Mouse (Mus musculus): ENCODE results near the gene Lypd4. TPM values are rescaled to one million over a fixed set of nuclear protein-coding genes. Genes with fewer than 3 reads are reported as not detected.

The Lypd4 gene
- polyA plus RNA-seq, 1 experiment from 2014 or later: 0.29 TPM

DNA sequence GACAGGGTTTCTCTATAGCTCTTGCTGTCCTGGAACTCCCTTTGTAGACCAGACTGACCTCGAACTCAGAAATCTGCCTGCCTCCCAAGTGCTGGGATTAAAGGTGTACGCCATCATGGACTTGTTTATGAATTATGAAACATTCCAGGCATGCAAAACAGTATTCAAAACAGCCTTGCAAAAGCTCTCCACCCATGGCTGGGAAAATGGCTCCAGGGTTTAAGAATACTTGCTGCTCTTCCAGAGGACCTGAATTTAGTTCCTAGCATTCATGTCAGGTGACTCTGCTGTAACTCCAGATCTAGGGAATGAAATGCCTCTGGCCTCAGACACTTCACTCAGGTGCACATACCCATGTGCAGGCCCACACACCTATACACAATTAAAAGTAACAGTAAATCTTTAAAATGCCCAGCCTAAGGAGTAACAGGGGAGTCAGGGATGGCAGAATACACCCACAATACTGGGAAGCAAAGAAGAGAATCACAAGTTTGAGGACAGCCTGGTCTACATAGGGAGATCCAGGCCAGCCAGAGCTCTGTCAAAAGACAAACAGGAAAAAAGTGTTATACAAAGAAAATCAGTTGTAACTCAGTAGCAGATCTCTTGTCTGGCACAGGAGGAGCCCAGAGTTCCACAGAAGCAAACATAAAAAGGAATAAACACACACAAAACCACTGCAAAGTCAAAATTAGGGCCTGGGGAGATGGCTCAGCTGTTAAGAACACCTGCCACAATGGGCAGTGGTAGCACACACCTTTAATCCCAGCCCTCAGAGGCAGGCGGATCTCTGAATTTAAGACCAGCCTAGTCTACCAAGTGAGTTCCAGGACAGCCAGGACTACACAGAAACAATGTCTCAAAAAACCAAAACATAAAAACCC is 21.7 kb upstream of the Lypd4 start:
- H3K9ac ChIP-seq (ENCODE audit: low read depth, low read length): no peak overlapping the region
- H3K4me3 ChIP-seq (ENCODE audit: low read length): no peak overlapping the region
- no peaks in the 10 kb centered on the region for H3K27me3 ChIP-seq (replicated peaks; ENCODE audit: control insufficient read depth, insufficient read depth, low read length)
- no peak overlapping the region for H3K27ac ChIP-seq (ENCODE audit: low read depth, low read length)
- no peak overlapping the region for H3K4me2 ChIP-seq (ENCODE audit: low read length)
- WGBS: 79% methylated on average over 3 of the region's 3 CpGs
- peaks cover 7% of the 10 kb centered on the region for H3K4me1 ChIP-seq (ENCODE audit: control insufficient read depth, insufficient read depth, low read depth, low read length)
- peaks cover 33% of the 10 kb centered on the region for H3K36me3 ChIP-seq (ENCODE audit: control insufficient read depth, insufficient read depth, low read length)
- no peak for ATAC-seq
- no peaks in the 10 kb centered on the region for H3K9me3 ChIP-seq (ENCODE audit: control insufficient read depth, low read length)

DNA sequence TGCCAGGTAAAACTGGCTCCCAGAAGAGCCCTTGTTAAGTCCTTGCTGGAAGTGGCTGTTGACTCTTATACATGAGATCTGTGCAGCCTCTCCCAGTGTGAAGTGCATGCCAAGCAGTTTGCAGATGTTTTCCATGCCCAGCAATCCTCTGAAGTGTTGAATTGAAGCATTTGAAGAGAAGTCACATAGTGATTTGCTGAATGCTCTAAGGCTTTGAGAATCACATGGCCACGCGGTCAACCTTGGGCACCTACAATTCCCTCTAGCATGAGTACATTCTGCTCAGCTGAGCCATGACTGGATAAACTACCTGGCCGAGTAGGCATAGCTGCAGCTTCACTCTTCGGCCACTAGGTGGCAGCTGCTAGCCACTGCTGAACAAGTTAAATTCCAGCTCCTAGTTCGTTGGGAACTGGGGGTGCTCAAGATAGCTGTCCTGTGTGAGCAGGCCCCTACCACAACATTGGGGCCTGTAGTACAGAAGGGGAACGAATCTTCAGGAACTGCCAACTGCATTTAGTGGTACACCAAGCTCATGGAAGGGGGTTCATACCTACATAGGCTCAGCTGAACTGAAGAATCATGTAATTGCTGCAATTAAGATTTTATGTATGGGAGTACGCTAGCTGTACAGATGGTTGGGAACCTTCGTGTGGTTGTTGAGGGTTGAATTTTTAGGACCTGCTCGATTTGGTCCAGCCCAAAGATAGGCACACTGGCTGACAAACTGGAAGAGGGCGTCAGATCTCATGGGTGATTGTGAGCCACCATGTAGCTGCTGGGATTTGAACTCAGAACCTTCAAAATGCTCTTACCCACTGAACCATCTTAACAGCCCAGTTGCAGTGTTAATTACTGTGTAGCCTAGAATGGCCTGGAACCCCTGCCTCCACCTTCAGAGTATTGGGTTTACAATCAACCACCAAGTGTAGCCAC is 20.8 kb upstream of the Lypd4 start:
- H3K9me3 ChIP-seq (ENCODE audit: control insufficient read depth, low read length): no peaks in the 10 kb centered on the region
- H3K4me3 ChIP-seq (ENCODE audit: low read length): no peak overlapping the region
- no peak overlapping the region for H3K9ac ChIP-seq (ENCODE audit: low read depth, low read length)
- peaks cover 17% of the 10 kb centered on the region for H3K4me1 ChIP-seq (ENCODE audit: control insufficient read depth, insufficient read depth, low read depth, low read length)
- WGBS: 34% methylated on average over 10 of the region's 10 CpGs
- 0 out of 2 replicates have a peak overlapping the region, but pooled peaks have one; percentile 6 for H3K27ac ChIP-seq (ENCODE audit: low read depth, low read length)
- peaks cover 37% of the 10 kb centered on the region for H3K36me3 ChIP-seq (ENCODE audit: control insufficient read depth, insufficient read depth, low read length)
- no peaks in the 10 kb centered on the region for H3K27me3 ChIP-seq (replicated peaks; ENCODE audit: control insufficient read depth, insufficient read depth, low read length)
- no peak overlapping the region for H3K4me2 ChIP-seq (ENCODE audit: low read length)
- peak; percentile 68 for ATAC-seq

DNA sequence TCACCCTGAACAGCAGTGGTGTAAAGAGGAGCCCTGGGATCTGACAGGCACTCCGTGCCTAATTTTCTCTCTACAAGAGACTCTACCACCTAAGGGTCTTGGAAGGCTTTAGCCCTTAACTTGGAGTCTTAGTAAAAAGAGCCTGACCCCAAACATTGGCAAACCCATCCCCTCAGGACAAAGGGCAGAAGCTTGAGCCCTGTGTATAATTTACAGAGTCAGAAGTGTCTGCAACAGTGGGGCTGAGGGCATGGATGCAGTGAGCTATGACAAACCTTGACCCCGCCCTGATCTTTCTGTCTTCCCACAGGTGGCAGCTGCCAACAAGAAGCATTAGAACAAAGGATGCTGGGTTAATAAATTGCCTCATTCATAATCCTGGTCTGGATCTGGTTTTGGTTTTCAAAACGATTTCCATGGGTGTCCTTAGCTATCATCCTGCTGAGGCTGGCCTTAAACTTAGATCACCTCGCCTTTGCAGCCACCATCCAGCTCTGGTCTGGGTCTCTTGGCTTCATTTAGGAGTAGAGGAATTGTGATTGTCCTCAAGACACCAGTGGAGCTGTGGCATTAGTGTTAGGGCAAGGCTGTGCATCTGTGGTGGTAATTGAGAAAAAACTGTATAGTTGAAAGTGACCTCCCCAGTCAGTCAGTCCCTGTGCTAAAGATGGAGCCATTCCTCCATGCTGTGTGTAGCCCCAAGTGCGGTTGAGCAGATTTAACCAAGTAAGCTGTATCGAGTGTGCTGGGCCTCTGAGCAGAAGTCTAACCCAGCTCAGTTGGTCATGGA is 19.9 kb upstream of the Lypd4 start:
- peaks cover 37% of the 10 kb centered on the region for H3K36me3 ChIP-seq (ENCODE audit: control insufficient read depth, insufficient read depth, low read length)
- peak overlapping the region; percentile 6; the same call in 1 of the 2 replicates for H3K27ac ChIP-seq (ENCODE audit: low read depth, low read length)
- no peaks in the 10 kb centered on the region for H3K9me3 ChIP-seq (ENCODE audit: control insufficient read depth, low read length)
- H3K4me1 ChIP-seq (ENCODE audit: control insufficient read depth, insufficient read depth, low read depth, low read length): peaks cover 21% of the 10 kb centered on the region
- ATAC-seq: no peak
- H3K9ac ChIP-seq (ENCODE audit: low read depth, low read length): no peak overlapping the region
- no peak overlapping the region for H3K4me3 ChIP-seq (ENCODE audit: low read length)
- no peaks in the 10 kb centered on the region for H3K27me3 ChIP-seq (replicated peaks; ENCODE audit: control insufficient read depth, insufficient read depth, low read length)
- 80% methylated on average over 6 of the region's 6 CpGs for WGBS
- H3K4me2 ChIP-seq (ENCODE audit: low read length): no peak overlapping the region

DNA sequence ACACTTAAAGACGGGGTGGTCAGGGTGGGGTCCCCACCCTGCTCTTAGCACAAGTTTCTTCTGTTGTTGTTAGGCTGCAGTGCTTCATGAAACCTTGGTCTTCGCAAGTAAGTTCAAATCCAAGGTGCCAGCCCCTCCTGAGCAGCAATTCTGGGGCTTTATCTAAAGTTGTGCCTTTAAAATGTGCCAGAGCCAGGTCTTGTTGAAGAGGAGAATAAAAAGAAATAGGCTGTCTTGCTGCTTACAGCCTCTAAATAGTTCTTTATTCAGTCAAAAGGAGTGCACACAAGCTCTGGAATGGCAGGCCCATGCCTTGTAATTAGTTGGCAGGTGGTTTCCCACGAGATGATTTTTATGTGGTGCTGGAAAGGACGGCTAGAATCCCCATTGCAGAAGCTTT is 17.4 kb upstream of the Lypd4 start:
- Histone ChIP-seq H3K36me3 (ENCODE audit: control insufficient read depth, insufficient read depth, low read length) (peaks cover 37% of the 10 kb centered on the region), H3K9ac (ENCODE audit: low read depth, low read length) (no peak overlapping the region; the same call in none of the 2 replicates), H3K4me3 (ENCODE audit: low read length) (no peak overlapping the region), H3K4me1 (ENCODE audit: control insufficient read depth, insufficient read depth, low read depth, low read length) (peaks cover 21% of the 10 kb centered on the region), H3K4me2 (ENCODE audit: low read length) (no peak overlapping the region), H3K9me3 (ENCODE audit: control insufficient read depth, low read length) (no peaks in the 10 kb centered on the region), H3K27ac (ENCODE audit: low read depth, low read length) (no peak overlapping the region), H3K27me3 (replicated peaks; ENCODE audit: control insufficient read depth, insufficient read depth, low read length) (no peaks in the 10 kb centered on the region)
- ATAC-seq: no peak
- WGBS: 68% methylated on average over 4 of the region's 4 CpGs

DNA sequence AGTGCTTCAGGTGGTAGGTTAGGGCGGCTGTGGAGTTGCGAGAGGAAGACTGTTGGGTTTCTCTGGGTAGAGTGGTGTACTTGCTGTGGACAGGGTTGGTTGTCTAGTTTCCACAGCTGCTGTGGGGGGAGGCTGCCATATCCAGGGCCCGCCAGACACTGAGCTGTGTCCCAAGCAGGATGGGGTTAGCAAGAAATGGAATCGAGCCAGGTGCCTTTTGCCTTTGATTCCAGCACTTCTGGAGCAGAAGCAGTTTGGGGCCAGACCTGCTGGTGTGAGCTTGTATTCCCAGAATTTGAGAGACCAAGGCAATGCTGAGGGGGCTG is 16.5 kb upstream of the Lypd4 start:
- H3K4me2 ChIP-seq (ENCODE audit: low read length): peak overlapping the region; percentile 83
- WGBS: 64% methylated on average over 4 of the region's 4 CpGs
- H3K9ac ChIP-seq (ENCODE audit: low read depth, low read length): peak overlapping the region; percentile 100
- H3K4me1 ChIP-seq (ENCODE audit: control insufficient read depth, insufficient read depth, low read depth, low read length): peaks cover 21% of the 10 kb centered on the region
- H3K36me3 ChIP-seq (ENCODE audit: control insufficient read depth, insufficient read depth, low read length): peaks cover 37% of the 10 kb centered on the region
- H3K27me3 ChIP-seq (replicated peaks; ENCODE audit: control insufficient read depth, insufficient read depth, low read length): no peaks in the 10 kb centered on the region
- H3K27ac ChIP-seq (ENCODE audit: low read depth, low read length): no peak overlapping the region
- no peaks in the 10 kb centered on the region for H3K9me3 ChIP-seq (ENCODE audit: control insufficient read depth, low read length)
- H3K4me3 ChIP-seq (ENCODE audit: low read length): no peak overlapping the region
- no peak for ATAC-seq

DNA sequence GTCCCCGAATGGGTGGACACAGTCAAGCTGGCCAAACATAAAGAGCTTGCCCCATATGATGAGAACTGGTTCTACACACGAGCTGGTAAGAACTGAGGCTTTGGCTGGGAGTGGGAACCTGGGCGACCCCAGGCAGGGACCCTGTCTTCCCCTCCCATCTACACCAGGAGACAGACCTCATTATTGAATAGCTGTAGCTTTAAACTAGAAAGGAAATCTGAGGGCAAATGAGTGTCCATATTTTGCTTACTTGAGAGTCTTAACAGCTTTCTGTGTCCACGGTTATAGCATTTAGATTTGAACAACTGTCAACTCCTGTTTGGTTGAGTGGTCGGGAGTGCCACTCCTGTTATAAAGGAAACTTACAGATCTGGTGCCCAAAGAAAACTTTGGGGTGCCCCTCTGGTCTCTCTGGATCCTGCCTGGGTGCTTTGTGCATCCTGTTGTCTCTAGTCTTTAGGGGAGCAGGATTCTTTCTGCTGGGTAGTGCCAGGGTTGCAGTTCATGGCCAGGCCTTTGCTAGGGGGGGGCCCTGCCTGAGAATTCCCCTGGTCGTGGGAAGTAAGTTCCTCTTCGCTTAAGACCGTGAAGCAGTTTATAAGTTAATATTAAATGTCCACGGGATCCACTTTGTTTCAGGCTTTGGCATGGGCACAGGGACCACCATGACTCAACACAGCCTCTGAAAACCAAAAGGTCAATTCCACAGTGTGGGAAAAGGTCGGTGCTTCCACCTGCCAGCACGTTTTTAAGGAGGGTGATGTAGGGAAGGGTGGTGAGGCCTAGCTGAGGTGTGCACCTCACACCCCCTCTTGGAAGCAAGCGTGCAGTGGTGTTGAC is 15.9 kb upstream of the Lypd4 start:
- H3K27me3 ChIP-seq (replicated peaks; ENCODE audit: control insufficient read depth, insufficient read depth, low read length): no peaks in the 10 kb centered on the region
- peak overlapping the region; percentile 97 for H3K4me3 ChIP-seq (ENCODE audit: low read length)
- peak overlapping the region; percentile 100 for H3K9ac ChIP-seq (ENCODE audit: low read depth, low read length)
- peaks cover 35% of the 10 kb centered on the region for H3K36me3 ChIP-seq (ENCODE audit: control insufficient read depth, insufficient read depth, low read length)
- no peak for ATAC-seq
- H3K9me3 ChIP-seq (ENCODE audit: control insufficient read depth, low read length): no peaks in the 10 kb centered on the region
- 45% methylated on average over 12 of the region's 12 CpGs for WGBS
- no peak overlapping the region for H3K27ac ChIP-seq (ENCODE audit: low read depth, low read length)
- peaks cover 21% of the 10 kb centered on the region for H3K4me1 ChIP-seq (ENCODE audit: control insufficient read depth, insufficient read depth, low read depth, low read length)
- peak overlapping the region; percentile 83 for H3K4me2 ChIP-seq (ENCODE audit: low read length)

DNA sequence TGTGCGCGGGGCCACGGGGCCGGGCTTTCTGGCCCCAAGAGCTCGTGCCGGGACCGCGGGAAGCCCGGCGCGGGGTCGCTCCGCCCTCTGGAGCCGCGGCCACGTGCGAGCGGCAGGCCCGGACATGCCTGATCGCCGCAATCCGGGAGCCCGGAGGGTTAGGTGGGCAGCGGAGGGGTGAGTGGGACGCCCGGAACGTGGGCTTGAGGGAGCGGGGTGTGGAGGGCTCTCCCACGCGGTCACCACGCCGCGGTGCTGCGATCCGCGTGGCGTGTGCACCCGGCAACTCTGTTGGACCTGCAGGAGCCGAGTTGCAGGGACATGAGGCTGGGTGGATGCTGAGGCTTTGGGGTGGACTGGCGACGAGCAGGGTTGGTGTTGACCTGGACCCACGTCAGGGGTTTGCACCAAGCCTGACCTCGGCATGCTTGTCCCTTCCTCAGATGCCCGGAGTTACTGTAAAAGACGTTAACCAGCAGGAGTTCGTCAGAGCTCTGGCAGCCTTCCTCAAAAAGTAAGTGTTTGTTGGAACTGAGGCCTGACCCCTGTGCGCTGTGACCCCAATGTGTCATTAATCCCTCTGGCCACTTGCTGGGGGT is 15.1 kb upstream of the Lypd4 start:
- H3K4me1 ChIP-seq (ENCODE audit: control insufficient read depth, insufficient read depth, low read depth, low read length): peaks cover 21% of the 10 kb centered on the region
- peak overlapping the region; percentile 100 for H3K9ac ChIP-seq (ENCODE audit: low read depth, low read length)
- peaks cover 29% of the 10 kb centered on the region for H3K36me3 ChIP-seq (ENCODE audit: control insufficient read depth, insufficient read depth, low read length)
- no peaks in the 10 kb centered on the region for H3K9me3 ChIP-seq (ENCODE audit: control insufficient read depth, low read length)
- under 1% methylated on average over 45 of the region's 47 CpGs for WGBS
- H3K4me2 ChIP-seq (ENCODE audit: low read length): peak overlapping the region; percentile 83
- peak overlapping the region; percentile 88 for H3K27ac ChIP-seq (ENCODE audit: low read depth, low read length)
- ATAC-seq: peak; percentile 0; the same call in 1 of the 2 replicates
- H3K4me3 ChIP-seq (ENCODE audit: low read length): peak overlapping the region; percentile 97
- H3K27me3 ChIP-seq (replicated peaks; ENCODE audit: control insufficient read depth, insufficient read depth, low read length): no peaks in the 10 kb centered on the region
